Mouse (Mus musculus) embryonic facial prominence, embryonic 10.5 days (tissue): ENCODE data around the gene Pde3a. TPM values are rescaled to one million over a fixed set of nuclear protein-coding genes. Genes with fewer than 3 reads are reported as not detected.

Experiments
- DNase-seq: peaks from one replicate; pipeline ENCODE4 v3.0.0-alpha.2; 2017; ENCODE audit warnings: low spot score
- H3K27ac ChIP-seq: fragments of 300-500 bp; sonication (generic); replicated peaks from 2 replicates; pipeline ENCODE4 v1.5.1; 2016; ENCODE audit warnings: mild to moderate bottlenecking
- H3K27me3 ChIP-seq: fragments of 300-500 bp; sonication (generic); replicated peaks from 2 replicates; pipeline ENCODE4 v1.6.1; 2016; ENCODE audit warnings: low read depth, mild to moderate bottlenecking; ENCODE audit not compliant: poor library complexity, severe bottlenecking
- H3K36me3 ChIP-seq: fragments of 300-500 bp; sonication (generic); replicated peaks from 2 replicates; pipeline ENCODE4 v1.6.1; 2016; ENCODE audit warnings: mild to moderate bottlenecking, moderate library complexity
- H3K4me1 ChIP-seq: fragments of 300-500 bp; sonication (generic); 2 replicates; pipeline ENCODE4 v1.6.1; 2016
- H3K4me3 ChIP-seq: fragments of 300-500 bp; sonication (generic); 2 replicates; pipeline ENCODE4 v1.5.1; 2016; ENCODE audit warnings: mild to moderate bottlenecking, moderate library complexity
- H3K9me3 ChIP-seq: fragments of 300-500 bp; sonication (generic); 2 replicates; pipeline ENCODE4 v1.6.1; 2016; ENCODE audit warnings: mild to moderate bottlenecking
- WGBS: fragments of 180-500 bp; shearing (Covaris S2); methylation state at CpG from one replicate; pipeline ENCODE4 v1.1.7; 2016; 5-methylcytosine and 5-hydroxymethylcytosine counted together
- polyA plus RNA-seq: library from polyadenylated mRNA; unstranded; fragments of >200 nt; fragmentation: Nextera tagmentation; extraction: Ambion mirVana; gene quantifications from 2 replicates; pipeline ENCODE4 v1.2.1, GENCODE M21; 2016

Pde3a gene
- polyA plus RNA-seq, 1 experiment from 2014 or later: 2.0 TPM

GRCm38 (mm10) chr6:141271579-141271978 lies 22.5 kb downstream of the Pde3a start:
- H3K9me3 ChIP-seq: no peaks in the 10 kb centered on the region
- H3K27ac ChIP-seq: no peak overlapping the region
- no peaks in the 10 kb centered on the region for H3K4me1 ChIP-seq
- 91% methylated on average over 3 of the region's 3 CpGs for WGBS
- H3K27me3 ChIP-seq: no peaks in the 10 kb centered on the region
- H3K36me3 ChIP-seq: no peaks in the 10 kb centered on the region
- DNase-seq: no peak
- no peak overlapping the region for H3K4me3 ChIP-seq

DNA sequence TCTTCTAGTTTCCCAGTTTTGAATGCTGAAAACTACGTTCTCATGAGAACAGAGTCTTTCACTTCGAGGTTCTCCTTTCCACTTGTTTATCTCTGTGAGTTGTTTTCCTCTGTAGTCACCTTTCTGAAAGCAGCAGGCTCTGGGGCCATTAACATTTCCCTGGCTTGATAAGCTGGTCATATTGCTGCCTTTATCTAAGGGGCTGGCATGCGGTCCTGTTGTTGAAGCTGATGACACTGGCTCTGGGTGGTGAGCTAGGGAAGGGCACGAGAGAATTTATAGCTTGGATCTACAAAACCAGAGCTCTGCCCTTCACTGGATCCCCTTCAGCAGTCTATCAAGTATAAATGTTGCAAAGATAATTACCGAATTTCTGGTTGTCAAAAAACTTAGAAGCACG lies 24.6 kb downstream of the Pde3a start:
- WGBS: 88% methylated on average over 6 of the region's 6 CpGs

GRCm38 (mm10) chr6:141281685-141282084 lies 32.6 kb downstream of the Pde3a start:
- WGBS: 85% methylated on average over 3 of the region's 3 CpGs
- no peaks in the 10 kb centered on the region for H3K9me3 ChIP-seq
- no peak overlapping the region for H3K4me3 ChIP-seq
- H3K4me1 ChIP-seq: no peaks in the 10 kb centered on the region
- DNase-seq: no peak
- H3K27ac ChIP-seq: no peak overlapping the region
- H3K36me3 ChIP-seq: no peaks in the 10 kb centered on the region
- H3K27me3 ChIP-seq: no peaks in the 10 kb centered on the region

More for the DNA sequence above, 24.6 kb downstream of the Pde3a start:
- no peak for DNase-seq
- H3K9me3 ChIP-seq: no peaks in the 10 kb centered on the region
- no peaks in the 10 kb centered on the region for H3K36me3 ChIP-seq
- H3K27me3 ChIP-seq: no peaks in the 10 kb centered on the region
- H3K27ac ChIP-seq: no peak overlapping the region
- H3K4me3 ChIP-seq: no peak overlapping the region
- H3K4me1 ChIP-seq: no peaks in the 10 kb centered on the region

DNA sequence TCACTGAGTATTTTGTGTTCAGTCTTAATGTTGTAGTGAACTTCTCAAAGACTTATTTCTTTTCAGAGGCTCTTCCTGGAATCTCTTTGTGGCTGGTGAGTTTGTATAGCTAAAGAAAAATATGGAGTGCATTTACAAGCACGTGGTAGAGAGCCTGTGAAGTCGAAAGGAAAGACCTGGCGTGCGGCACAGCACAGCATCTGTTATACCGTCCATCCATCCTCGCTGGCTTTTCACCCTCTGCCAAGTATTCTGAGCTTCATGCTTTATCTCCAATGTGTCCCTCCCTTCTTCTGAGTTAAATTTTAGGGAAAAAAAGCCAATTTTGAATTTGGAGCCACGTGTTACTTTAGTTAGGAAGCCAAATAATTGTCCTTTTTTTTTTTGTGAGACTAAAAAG lies 33.7 kb downstream of the Pde3a start:
- Histone ChIP-seq H3K4me3 (no peak overlapping the region), H3K27me3 (no peaks in the 10 kb centered on the region), H3K36me3 (no peaks in the 10 kb centered on the region), H3K27ac (no peak overlapping the region), H3K9me3 (no peaks in the 10 kb centered on the region), H3K4me1 (no peaks in the 10 kb centered on the region)
- DNase-seq: no peak
- WGBS: 84% methylated on average over 7 of the region's 7 CpGs

GRCm38 (mm10) chr6:141291195-141291594 lies 42.1 kb downstream of the Pde3a start:
- Histone ChIP-seq H3K4me3 (no peak overlapping the region), H3K27me3 (no peaks in the 10 kb centered on the region), H3K9me3 (no peaks in the 10 kb centered on the region), H3K27ac (no peak overlapping the region), H3K4me1 (no peaks in the 10 kb centered on the region), H3K36me3 (no peaks in the 10 kb centered on the region)
- 90% methylated on average over 2 of the region's 2 CpGs for WGBS
- no peak for DNase-seq

DNA sequence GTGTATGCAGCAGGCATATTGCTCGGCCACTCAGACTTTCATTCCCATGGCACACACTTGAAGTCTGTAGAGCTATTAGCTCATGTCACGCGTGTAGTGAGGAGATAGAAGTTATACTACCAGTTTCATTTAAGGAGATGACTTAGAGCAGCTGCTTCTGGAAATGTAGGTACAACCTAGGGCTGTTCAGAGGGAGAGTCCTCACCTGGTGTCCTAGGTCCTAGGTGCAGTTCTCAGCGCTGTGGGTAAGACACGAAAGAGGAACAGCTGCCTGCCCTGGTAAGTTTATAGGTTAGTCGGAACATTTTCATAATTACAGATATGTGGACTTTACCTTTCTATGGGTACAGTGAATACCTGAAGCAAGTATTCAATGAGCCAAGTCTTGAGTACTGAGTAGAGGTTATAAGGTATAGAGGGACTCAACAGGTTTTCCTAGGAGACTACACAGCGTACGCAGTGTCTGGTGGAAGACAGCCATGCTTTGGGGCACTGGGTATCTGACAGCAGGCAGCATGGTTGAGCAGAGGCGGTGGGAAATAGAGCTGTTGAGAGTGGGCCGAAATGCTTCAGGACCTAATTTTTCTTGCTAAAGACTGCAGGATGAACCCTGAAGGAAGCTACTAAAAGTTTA lies 43.9 kb downstream of the Pde3a start:
- H3K36me3 ChIP-seq: no peaks in the 10 kb centered on the region
- H3K4me3 ChIP-seq: no peak overlapping the region
- no peak for DNase-seq
- no peaks in the 10 kb centered on the region for H3K4me1 ChIP-seq
- H3K27ac ChIP-seq: no peak overlapping the region
- WGBS: 96% methylated on average over 10 of the region's 10 CpGs
- no peaks in the 10 kb centered on the region for H3K27me3 ChIP-seq
- H3K9me3 ChIP-seq: no peaks in the 10 kb centered on the region

- no peak overlapping the region for H3K27ac ChIP-seq
- H3K4me1 ChIP-seq: no peaks in the 10 kb centered on the region
- H3K36me3 ChIP-seq: no peaks in the 10 kb centered on the region
- WGBS: 72% methylated on average over 2 of the region's 2 CpGs
- no peak for DNase-seq
- H3K4me3 ChIP-seq: no peak overlapping the region
- H3K27me3 ChIP-seq: no peaks in the 10 kb centered on the region
- no peaks in the 10 kb centered on the region for H3K9me3 ChIP-seq
These were observed 44.4 kb downstream of the Pde3a start for GRCm38 (mm10) chr6:141293460-141293853.

DNA sequence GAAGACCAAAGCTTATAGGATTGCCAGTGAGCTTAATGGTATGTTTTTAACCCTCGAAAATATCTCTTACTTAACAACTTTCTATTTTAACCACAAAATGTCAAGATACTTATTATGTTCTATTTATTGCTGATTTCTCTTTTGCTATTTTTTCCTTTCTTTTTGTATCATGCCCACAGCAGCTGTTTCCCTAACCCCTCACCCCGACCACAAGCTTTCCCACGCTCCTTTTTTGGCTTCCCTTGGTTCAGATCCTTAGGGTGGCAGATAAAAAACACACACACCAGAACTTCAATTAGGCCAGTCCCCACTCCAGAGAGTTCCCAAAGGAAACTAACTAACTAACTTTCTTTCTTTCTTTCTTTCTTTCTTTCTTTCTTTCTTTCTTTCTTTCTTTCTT lies 46.2 kb downstream of the Pde3a start:
- no peak overlapping the region for H3K4me3 ChIP-seq
- H3K27me3 ChIP-seq: no peaks in the 10 kb centered on the region
- 85% methylated on average over 3 of the region's 3 CpGs for WGBS
- H3K4me1 ChIP-seq: no peaks in the 10 kb centered on the region
- H3K27ac ChIP-seq: no peak overlapping the region
- no peaks in the 10 kb centered on the region for H3K9me3 ChIP-seq
- no peaks in the 10 kb centered on the region for H3K36me3 ChIP-seq
- no peak for DNase-seq

GRCm38 (mm10) chr6:141301750-141302748 lies 53.0 kb downstream of the Pde3a start:
- no peaks in the 10 kb centered on the region for H3K4me1 ChIP-seq
- no peak overlapping the region for H3K4me3 ChIP-seq
- no peak overlapping the region for H3K27ac ChIP-seq
- no peaks in the 10 kb centered on the region for H3K9me3 ChIP-seq
- no peaks in the 10 kb centered on the region for H3K36me3 ChIP-seq
- 92% methylated on average over 14 of the region's 14 CpGs for WGBS
- H3K27me3 ChIP-seq: no peaks in the 10 kb centered on the region
- no peak for DNase-seq

- Histone ChIP-seq H3K36me3 (no peaks in the 10 kb centered on the region), H3K27ac (no peak overlapping the region), H3K4me3 (no peak overlapping the region), H3K9me3 (no peaks in the 10 kb centered on the region), H3K4me1 (peaks cover 2% of the 10 kb centered on the region), H3K27me3 (no peaks in the 10 kb centered on the region)
- WGBS: 87% methylated on average over 4 of the region's 4 CpGs
- no peak for DNase-seq
These were observed 53.8 kb downstream of the Pde3a start for GRCm38 (mm10) chr6:141302842-141303241.

- Histone ChIP-seq H3K9me3 (no peaks in the 10 kb centered on the region), H3K4me1 (peaks cover 4% of the 10 kb centered on the region), H3K36me3 (no peaks in the 10 kb centered on the region), H3K27ac (no peak overlapping the region), H3K27me3 (no peaks in the 10 kb centered on the region), H3K4me3 (no peak overlapping the region)
- DNase-seq: no peak
- WGBS: 95% methylated on average over 1 of the region's 1 CpGs
These were observed 58.3 kb downstream of the Pde3a start for GRCm38 (mm10) chr6:141307326-141307725.

DNA sequence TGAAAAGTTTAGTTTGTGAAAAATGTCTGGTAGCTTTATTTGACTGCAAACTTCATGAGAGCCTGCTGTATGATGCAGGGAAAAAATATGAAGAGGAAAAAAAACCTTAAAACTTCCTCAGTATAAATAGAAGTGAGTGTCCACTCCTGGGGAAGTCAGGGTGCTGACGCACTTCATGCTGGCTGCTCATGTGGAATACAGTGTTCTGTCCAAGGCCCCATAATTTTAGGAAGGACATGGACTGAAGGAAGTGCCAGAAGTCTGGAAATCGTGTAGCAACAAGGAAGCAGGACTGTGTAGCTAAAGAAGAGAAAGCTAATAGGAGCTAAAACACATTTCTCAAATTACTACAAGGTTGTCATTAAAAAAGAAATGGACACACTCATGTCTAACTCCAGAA lies 59.4 kb downstream of the Pde3a start:
- WGBS: 76% methylated on average over 2 of the region's 2 CpGs

GRCm38 (mm10) chr6:141309872-141310271 lies 60.8 kb downstream of the Pde3a start:
- H3K4me1 ChIP-seq: peaks cover 4% of the 10 kb centered on the region
- no peak overlapping the region for H3K27ac ChIP-seq
- WGBS: 40% methylated on average over 3 of the region's 3 CpGs
- H3K4me3 ChIP-seq: no peak overlapping the region
- H3K27me3 ChIP-seq: no peaks in the 10 kb centered on the region
- H3K36me3 ChIP-seq: no peaks in the 10 kb centered on the region
- no peak for DNase-seq
- no peaks in the 10 kb centered on the region for H3K9me3 ChIP-seq

More for the DNA sequence above, 59.4 kb downstream of the Pde3a start:
- Histone ChIP-seq H3K4me1 (peaks cover 4% of the 10 kb centered on the region), H3K36me3 (no peaks in the 10 kb centered on the region), H3K9me3 (no peaks in the 10 kb centered on the region), H3K4me3 (no peak overlapping the region), H3K27me3 (no peaks in the 10 kb centered on the region), H3K27ac (no peak overlapping the region)
- DNase-seq: no peak
